7 mouse cellular contexts compared by ENCODE assay signal in the genomic region with DNA sequence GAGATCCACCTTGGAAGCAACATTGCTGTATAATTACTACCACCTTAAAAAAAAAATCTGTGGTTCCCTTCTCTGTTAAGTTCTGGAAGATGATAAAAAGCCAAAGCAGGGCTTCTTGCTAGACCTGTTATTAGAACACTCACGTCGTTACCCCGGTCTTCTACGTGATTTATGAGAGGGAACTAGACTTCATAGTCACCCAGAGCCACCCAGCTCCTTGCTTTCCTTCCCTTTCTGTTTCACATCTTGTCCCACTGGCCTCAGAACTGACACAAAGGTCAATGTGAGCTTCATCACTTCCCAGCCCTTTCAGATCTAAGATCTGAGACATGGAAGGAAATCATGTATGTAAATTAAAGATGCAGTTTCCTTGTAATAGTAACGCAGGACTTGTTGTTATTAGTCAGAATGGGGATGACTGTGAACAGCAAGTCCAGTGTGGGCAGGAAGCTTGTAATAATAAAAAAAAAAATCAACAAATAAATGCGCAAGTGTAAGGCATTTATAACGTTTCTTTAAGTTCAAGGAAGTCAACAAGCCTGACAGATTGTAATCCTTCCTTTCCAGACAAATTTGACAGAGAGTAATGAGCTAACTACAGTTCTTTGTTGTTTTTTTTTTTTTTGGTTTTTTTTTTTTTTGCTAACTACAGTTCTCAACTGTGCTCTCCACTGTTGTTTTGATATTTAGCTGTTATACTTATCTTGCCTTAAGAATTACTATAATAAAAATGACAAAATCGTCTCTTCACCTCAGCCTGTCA. TPM values are rescaled to one million over a fixed set of nuclear protein-coding genes. Genes with fewer than 3 reads are reported as not detected.
DNase-seq lines count a peak whose midpoint lies in the region; ATAC-seq and TF ChIP-seq lines count a peak whose summit lies in the region.

No protein-coding gene starts in this region.

- peak overlapping the region; percentile 69; the same call in 1 of the 2 replicates for H3K4me2 ChIP-seq in kidney, postnatal 0 days (ENCODE audit: low read length)
- peak overlapping the region; percentile 75 for H3K4me2 ChIP-seq in limb, embryonic 12.5 days
- peak overlapping the region; percentile 59; the same call in 1 of the 2 replicates for H3K4me2 ChIP-seq in neural tube, embryonic 14.5 days (ENCODE audit: low read depth, low read length)

- peak overlapping the region; percentile 4; the same call in 1 of the 2 replicates for H3K4me3 ChIP-seq in kidney, postnatal 0 days (replicated peaks; ENCODE audit: low read depth, low read length)
- peak overlapping the region; percentile 0; the same call in 1 of the 2 replicates for H3K4me3 ChIP-seq in limb, embryonic 12.5 days (replicated peaks)
- no peak overlapping the region; the same call in 1 of the 2 replicates for H3K4me3 ChIP-seq in neural tube, embryonic 14.5 days (ENCODE audit: low read depth, low read length)

- 27% methylated on average over 8 of the region's 8 CpGs for WGBS in kidney, postnatal 0 days
- 38% methylated on average over 8 of the region's 8 CpGs for WGBS in limb, embryonic 12.5 days
- 51% methylated on average over 8 of the region's 8 CpGs for WGBS in neural tube, embryonic 14.5 days

- H3K36me3 ChIP-seq in kidney, postnatal 0 days (ENCODE audit: insufficient read depth, low read length), result peaks cover 7% of the 10 kb centered on the region
- H3K36me3 ChIP-seq in limb, embryonic 12.5 days, result peaks cover 22% of the 10 kb centered on the region
- H3K36me3 ChIP-seq in neural tube, embryonic 14.5 days (ENCODE audit: control insufficient read depth, insufficient read depth, low read length), result peaks cover 7% of the 10 kb centered on the region

- peak; percentile 36 for DNase-seq in kidney, postnatal 0 days (ENCODE audit: low spot score)
- no peak for DNase-seq in kidney, postnatal 36 days
- peak; percentile 13 for DNase-seq in embryo, embryonic 11 days
- no peak for DNase-seq in gastrocnemius, postnatal 25 days
- no peak for DNase-seq in frontal cortex, postnatal 36 days (ENCODE audit: low spot score in 2 of 2)

- 0 out of 2 replicates have a peak, but pooled peaks cover 3% of the 10 kb centered on the region for H3K4me1 ChIP-seq in kidney, postnatal 0 days (replicated peaks; ENCODE audit: insufficient read depth, low read length)
- peaks cover 9% of the 10 kb centered on the region for H3K4me1 ChIP-seq in limb, embryonic 12.5 days (replicated peaks)
- no peaks in the 10 kb centered on the region for H3K4me1 ChIP-seq in neural tube, embryonic 14.5 days (ENCODE audit: control insufficient read depth, insufficient read depth, low read length)

- no peak for TF ChIP-seq CTCF in kidney, postnatal 0 days (IDR thresholded peaks at IDR 0.05; ENCODE audit: low read depth)

- no peaks in the 10 kb centered on the region for H3K9me3 ChIP-seq in kidney, postnatal 0 days (replicated peaks; ENCODE audit: low read length)
- H3K9me3 ChIP-seq in limb, embryonic 12.5 days, result no peaks in the 10 kb centered on the region
- no peaks in the 10 kb centered on the region for H3K9me3 ChIP-seq in neural tube, embryonic 14.5 days (ENCODE audit: control insufficient read depth, low read length)

- no peaks in the 10 kb centered on the region for H3K27me3 ChIP-seq in kidney, postnatal 0 days (ENCODE audit: insufficient read depth, low read length)
- no peaks in the 10 kb centered on the region for H3K27me3 ChIP-seq in limb, embryonic 12.5 days
- H3K27me3 ChIP-seq in neural tube, embryonic 14.5 days (ENCODE audit: control insufficient read depth, insufficient read depth, low read length), result no peaks in the 10 kb centered on the region

- ATAC-seq in kidney, postnatal 0 days (replicated peaks; ENCODE audit: low FRiP score, low read depth), result no peak
- ATAC-seq in limb, embryonic 12.5 days (ENCODE audit: insufficient number of reproducible peaks, insufficient read depth, low FRiP score, low TSS enrichment, low read depth), result no peak
- ATAC-seq in neural tube, embryonic 14.5 days (ENCODE audit: low read depth), result no peak

- H3K9ac ChIP-seq in kidney, postnatal 0 days (ENCODE audit: low read depth, low read length), result no peak overlapping the region
- no peak overlapping the region for H3K9ac ChIP-seq in limb, embryonic 12.5 days (replicated peaks)
- no peak overlapping the region for H3K9ac ChIP-seq in neural tube, embryonic 14.5 days (replicated peaks; ENCODE audit: low read depth, low read length)

- H3K27ac ChIP-seq in kidney, postnatal 0 days, result no peak overlapping the region
- H3K27ac ChIP-seq in limb, embryonic 12.5 days, result no peak overlapping the region
- H3K27ac ChIP-seq in neural tube, embryonic 14.5 days (ENCODE audit: low read depth, low read length), result no peak overlapping the region

RNA-seq across cellular contexts. Expression of a gene that starts 1.2 kb away (rescaled TPM):
- polyA plus RNA-seq in kidney, postnatal 0 days (2015; fragmentation: Nextera tagmentation; extraction: Ambion mirVana), result 33.1 and 34.7 TPM in 2 replicates
- 72.0 and 74.4 TPM in 2 replicates for polyA plus RNA-seq in limb, embryonic 12.5 days (2016; fragmentation: Nextera tagmentation; extraction: Ambion mirVana)
- 42.8 and 55.6 TPM in 2 replicates for polyA plus RNA-seq in neural tube, embryonic 14.5 days (2014; fragmentation: Nextera tagmentation; extraction: Ambion mirVana)
- total RNA-seq in gastrocnemius, postnatal 25 days (2021), result 10 to 100 TPM; 24.6 to 26.0 TPM

RNA-seq across cellular contexts. Expression of a gene that starts 29.5 kb away (rescaled TPM):
- polyA plus RNA-seq in kidney, postnatal 0 days (2015; fragmentation: Nextera tagmentation; extraction: Ambion mirVana), result 14.5 and 15.2 TPM in 2 replicates
- 30.1 and 31.7 TPM in 2 replicates for polyA plus RNA-seq in limb, embryonic 12.5 days (2016; fragmentation: Nextera tagmentation; extraction: Ambion mirVana)
- 18.9 and 19.0 TPM in 2 replicates for polyA plus RNA-seq in neural tube, embryonic 14.5 days (2014; fragmentation: Nextera tagmentation; extraction: Ambion mirVana)
- 10 to 100 TPM; 16.9 to 17.6 TPM for total RNA-seq in gastrocnemius, postnatal 25 days (2021)

Comparison
In these comparisons a context has a peak if more than half of its experiments do, and no peak if none do; other contexts are left out.
1. DNase-seq: peak in kidney, postnatal 0 days (single experiment) and embryo, embryonic 11 days (single experiment); none in kidney, postnatal 36 days (0 of 2), gastrocnemius, postnatal 25 days (single experiment) and frontal cortex, postnatal 36 days (0 of 2).
2. Peak in every context shown above with its lines, with median percentiles within 50 percentile points of each other: H3K4me2 ChIP-seq.